Mouse (Mus musculus) limb, embryonic 15.5 days (tissue): Measurements from ENCODE around the gene Riok2. TPM values are rescaled to one million over a fixed set of nuclear protein-coding genes. Genes with fewer than 3 reads are reported as not detected.

ENCODE experiments used
- ATAC-seq: fragments of 200-750 bp; cut with Nextera tagmentation; 2 replicates; pipeline ENCODE4 v1.8.0; 2017; ENCODE audit warnings: low read depth, moderate TSS enrichment; ENCODE audit not compliant: insufficient number of reproducible peaks, low FRiP score, low TSS enrichment
- H3K27ac ChIP-seq: fragments of 300-500 bp; sonication (generic); 2 replicates; pipeline ENCODE4 v1.5.1; 2015; ENCODE audit warnings: moderate library complexity, mild to moderate bottlenecking, inconsistent platforms
- H3K27me3 ChIP-seq: fragments of 300-500 bp; sonication (generic); 2 replicates; pipeline ENCODE4 v1.6.1; 2015; ENCODE audit warnings: inconsistent platforms
- H3K36me3 ChIP-seq: fragments of 300-500 bp; sonication (generic); 2 replicates; pipeline ENCODE4 v1.6.1; 2015; ENCODE audit warnings: inconsistent platforms
- H3K4me1 ChIP-seq: fragments of 300-500 bp; sonication (generic); 2 replicates; pipeline ENCODE4 v1.6.1; 2015; ENCODE audit warnings: inconsistent platforms
- H3K4me2 ChIP-seq: fragments of 300-500 bp; sonication (generic); 2 replicates; pipeline ENCODE4 v1.6.1; 2015; ENCODE audit warnings: mild to moderate bottlenecking, inconsistent platforms
- H3K4me3 ChIP-seq: fragments of 300-500 bp; sonication (generic); 2 replicates; pipeline ENCODE4 v1.5.1; 2015; ENCODE audit warnings: mild to moderate bottlenecking, inconsistent platforms
- H3K9ac ChIP-seq: fragments of 300-500 bp; sonication (generic); 2 replicates; pipeline ENCODE4 v1.6.1; 2015; ENCODE audit warnings: inconsistent platforms
- H3K9me3 ChIP-seq: fragments of 300-500 bp; sonication (generic); 2 replicates; pipeline ENCODE4 v1.6.1; 2016; ENCODE audit warnings: inconsistent platforms
- WGBS: fragments of 180-500 bp; shearing (Covaris S2); methylation state at CpG from one replicate; pipeline ENCODE4 v1.1.7; 2015; 5-methylcytosine and 5-hydroxymethylcytosine counted together
- polyA plus RNA-seq: library from polyadenylated mRNA; unstranded; fragments of >200 nt; fragmentation: Nextera tagmentation; extraction: Ambion mirVana; gene quantifications from 2 replicates; pipeline ENCODE4 v1.2.1, GENCODE M21; 2015

The Riok2 gene
- polyA plus RNA-seq, 1 experiment from 2014 or later: 25.4 TPM

DNA sequence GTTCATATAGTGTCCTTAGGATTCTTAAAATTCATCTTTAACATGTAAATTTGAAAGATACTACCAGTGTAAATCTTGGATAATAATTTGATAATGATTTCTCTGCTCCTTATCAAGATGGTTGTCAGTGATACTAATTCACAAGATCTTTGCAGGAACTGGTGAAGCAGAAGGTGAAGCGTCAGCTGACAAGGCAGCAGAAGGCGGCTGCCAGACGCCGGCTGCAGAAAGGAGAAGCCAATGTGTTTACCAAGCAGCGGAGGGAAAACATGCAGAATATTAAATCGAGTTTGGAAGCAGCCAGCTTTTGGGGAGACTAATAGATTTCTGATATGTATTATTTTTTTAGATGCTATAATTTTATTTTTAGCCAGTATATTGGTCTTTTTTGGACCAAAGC, 19.2 kb downstream of the Riok2 start:
- H3K4me1 ChIP-seq: no peaks in the 10 kb centered on the region
- H3K27ac ChIP-seq: no peak overlapping the region
- no peak overlapping the region for H3K4me2 ChIP-seq
- WGBS: 88% methylated on average over 6 of the region's 6 CpGs
- ATAC-seq: no peak
- no peaks in the 10 kb centered on the region for H3K27me3 ChIP-seq
- no peak overlapping the region for H3K4me3 ChIP-seq
- no peak overlapping the region for H3K9ac ChIP-seq
- H3K36me3 ChIP-seq: peaks cover 24% of the 10 kb centered on the region
- H3K9me3 ChIP-seq: no peaks in the 10 kb centered on the region

DNA sequence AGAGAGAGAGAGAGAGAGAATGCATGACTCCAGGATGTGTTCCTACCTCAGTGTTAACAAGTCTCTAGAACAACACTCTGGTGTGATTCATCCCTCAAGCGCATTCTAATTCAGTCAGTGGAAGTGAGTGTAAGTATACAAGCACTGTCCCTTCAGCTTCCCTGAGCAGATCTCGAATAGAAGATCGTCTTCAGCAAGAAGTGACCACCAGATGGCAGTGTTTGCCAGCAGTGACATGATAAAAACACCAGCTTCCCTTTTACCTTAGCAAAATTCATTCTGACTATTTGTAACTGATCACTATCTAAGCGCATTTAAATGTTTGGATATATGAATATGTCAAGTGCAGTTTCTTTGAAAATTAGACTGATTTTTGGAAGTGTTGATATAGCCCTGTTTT, 20.2 kb downstream of the Riok2 start:
- no peak for ATAC-seq
- Histone ChIP-seq H3K27ac (no peak overlapping the region), H3K4me1 (no peaks in the 10 kb centered on the region), H3K36me3 (peaks cover 18% of the 10 kb centered on the region), H3K4me2 (no peak overlapping the region), H3K27me3 (no peaks in the 10 kb centered on the region), H3K4me3 (no peak overlapping the region), H3K9ac (no peak overlapping the region), H3K9me3 (no peaks in the 10 kb centered on the region)
- 33% methylated on average over 4 of the region's 4 CpGs for WGBS

DNA sequence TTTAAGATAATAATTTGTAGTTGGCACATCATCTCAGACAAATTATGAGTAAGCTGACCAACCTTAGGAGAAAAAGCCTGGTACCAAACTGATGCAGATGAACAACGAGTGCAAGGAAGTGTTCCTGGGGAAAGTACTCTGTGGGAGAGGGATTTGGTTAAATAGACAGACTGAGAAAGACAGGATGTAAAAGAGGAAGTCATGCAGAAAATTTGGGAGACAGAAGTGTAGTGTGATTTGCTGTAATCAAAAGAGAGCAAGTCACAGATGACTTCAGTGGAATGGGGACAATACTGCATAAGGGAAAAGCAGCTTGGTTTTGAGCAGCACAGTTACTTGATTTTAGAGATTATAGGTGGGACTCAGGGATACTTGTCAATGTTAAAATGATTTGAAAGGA, 22.8 kb downstream of the Riok2 start:
- no peak overlapping the region for H3K4me2 ChIP-seq
- H3K4me1 ChIP-seq: peaks cover 2% of the 10 kb centered on the region; the same call in 1 of the 2 replicates
- H3K4me3 ChIP-seq: no peak overlapping the region
- no peaks in the 10 kb centered on the region for H3K27me3 ChIP-seq
- no peaks in the 10 kb centered on the region for H3K9me3 ChIP-seq
- no peak overlapping the region for H3K9ac ChIP-seq
- peaks cover 7% of the 10 kb centered on the region for H3K36me3 ChIP-seq
- 73% methylated on average over 1 of the region's 1 CpGs for WGBS
- no peak for ATAC-seq
- no peak overlapping the region for H3K27ac ChIP-seq

DNA sequence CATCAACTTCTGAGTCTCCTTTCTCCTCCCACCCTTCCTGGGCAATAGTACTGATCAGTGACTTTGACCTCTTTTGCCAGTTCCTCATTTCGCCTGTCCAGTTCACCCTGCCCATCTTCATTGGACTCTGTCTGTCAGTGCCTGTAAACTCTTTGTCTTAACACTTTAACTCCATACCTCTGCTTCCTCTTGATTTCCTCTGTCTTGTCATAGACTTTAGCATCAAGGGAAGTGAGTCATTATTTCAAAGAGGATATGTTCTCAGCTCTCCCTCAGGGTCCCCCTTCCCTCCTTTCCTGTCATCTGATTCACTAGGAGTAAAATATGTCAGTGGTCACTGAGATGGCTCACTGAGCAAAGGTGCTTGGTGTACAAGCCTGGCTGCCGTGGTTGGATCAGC, 24.6 kb downstream of the Riok2 start:
- no peak for ATAC-seq
- H3K4me1 ChIP-seq: peaks cover 15% of the 10 kb centered on the region; the same call in 1 of the 2 replicates
- WGBS: 71% methylated on average over 2 of the region's 2 CpGs
- H3K27me3 ChIP-seq: no peaks in the 10 kb centered on the region
- no peak overlapping the region for H3K9ac ChIP-seq
- H3K4me2 ChIP-seq: no peak overlapping the region
- peaks cover 5% of the 10 kb centered on the region; the same call in 1 of the 2 replicates for H3K36me3 ChIP-seq
- H3K9me3 ChIP-seq: no peaks in the 10 kb centered on the region
- H3K4me3 ChIP-seq: no peak overlapping the region
- H3K27ac ChIP-seq: no peak overlapping the region

DNA sequence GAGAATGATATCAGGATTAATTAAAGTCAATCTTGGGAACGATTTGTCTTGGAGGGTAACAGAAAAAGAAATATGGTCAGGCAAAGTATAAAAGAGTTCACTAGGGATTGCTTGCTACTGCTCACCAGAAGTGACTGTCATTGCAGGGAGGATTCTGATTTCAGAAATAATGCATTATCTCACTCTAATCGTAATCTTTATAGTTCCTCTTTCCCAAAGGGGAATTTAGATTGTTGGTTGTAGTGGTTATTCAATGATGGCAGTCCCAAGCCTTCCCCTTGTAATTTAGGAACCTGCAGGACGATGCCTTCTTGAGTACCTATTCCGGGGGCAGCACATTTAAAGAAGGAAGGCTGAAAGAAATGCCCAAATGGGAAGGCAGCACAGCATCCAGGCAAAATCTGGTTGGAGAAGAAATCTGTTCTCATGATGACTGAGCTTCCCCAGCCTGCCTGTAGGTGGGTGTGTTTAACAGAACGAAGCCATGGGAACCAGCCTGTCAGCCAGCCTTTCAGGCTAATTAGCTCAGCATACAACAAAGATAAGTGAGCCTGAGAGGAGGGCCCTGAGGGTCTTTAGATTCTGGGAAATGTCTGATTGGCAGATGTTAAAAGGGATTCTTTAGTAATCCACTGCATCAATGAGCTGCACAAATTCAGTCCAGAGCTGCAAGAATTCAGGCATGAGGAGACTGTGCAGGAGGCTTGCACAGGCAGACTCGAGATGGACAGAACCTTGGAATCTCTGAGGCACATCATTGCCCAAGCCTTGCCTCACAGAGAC, 28.3 kb downstream of the Riok2 start, which contains the start of gene Lix1:
Lix1 (plus strand) TSS at position 451 of the 783 bp plus-strand sequence.
- WGBS: 21% methylated on average over 6 of the region's 6 CpGs
- Histone ChIP-seq H3K27ac (peak within 1 kb of the TSS; percentile 78), H3K36me3 (no peaks in the 10 kb centered on the region), H3K9me3 (no peaks in the 10 kb centered on the region), H3K4me2 (peak within 1 kb of the TSS; percentile 19; the same call in 1 of the 2 replicates), H3K9ac (no peak within 1 kb of the TSS), H3K4me1 (peaks cover 26% of the 10 kb centered on the region), H3K27me3 (no peaks in the 10 kb centered on the region), H3K4me3 (peak within 1 kb of the TSS; percentile 16)
- peak; percentile 68; the same call in 1 of the 2 replicates for ATAC-seq

DNA sequence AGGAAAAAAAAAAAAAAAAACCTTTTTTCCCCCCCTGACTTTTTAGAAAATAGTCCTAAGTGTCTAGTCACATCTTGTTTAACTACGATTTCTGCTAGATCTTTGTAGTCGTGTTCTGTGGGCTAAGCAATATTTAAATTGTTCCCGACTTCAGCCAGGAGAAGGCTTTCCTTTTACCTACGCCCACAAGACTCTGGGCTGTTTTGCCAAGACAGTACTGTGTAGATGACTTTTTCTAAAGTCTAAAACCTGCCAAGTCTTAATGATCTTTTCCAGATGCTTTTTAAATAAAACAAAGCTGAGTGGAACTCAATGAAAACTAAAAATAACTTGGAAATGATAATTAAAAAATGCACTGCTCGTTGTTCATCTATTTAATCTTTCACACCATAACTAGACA, 28.9 kb downstream of the Riok2 start:
- Histone ChIP-seq H3K4me3 (peak overlapping the region; percentile 16), H3K27me3 (no peaks in the 10 kb centered on the region), H3K27ac (peak overlapping the region; percentile 78), H3K36me3 (no peaks in the 10 kb centered on the region), H3K9me3 (no peaks in the 10 kb centered on the region), H3K9ac (no peak overlapping the region), H3K4me2 (peak overlapping the region; percentile 19; the same call in 1 of the 2 replicates), H3K4me1 (peaks cover 26% of the 10 kb centered on the region)
- 16% methylated on average over 5 of the region's 5 CpGs for WGBS
- peak; percentile 71; the same call in 1 of the 2 replicates for ATAC-seq

DNA sequence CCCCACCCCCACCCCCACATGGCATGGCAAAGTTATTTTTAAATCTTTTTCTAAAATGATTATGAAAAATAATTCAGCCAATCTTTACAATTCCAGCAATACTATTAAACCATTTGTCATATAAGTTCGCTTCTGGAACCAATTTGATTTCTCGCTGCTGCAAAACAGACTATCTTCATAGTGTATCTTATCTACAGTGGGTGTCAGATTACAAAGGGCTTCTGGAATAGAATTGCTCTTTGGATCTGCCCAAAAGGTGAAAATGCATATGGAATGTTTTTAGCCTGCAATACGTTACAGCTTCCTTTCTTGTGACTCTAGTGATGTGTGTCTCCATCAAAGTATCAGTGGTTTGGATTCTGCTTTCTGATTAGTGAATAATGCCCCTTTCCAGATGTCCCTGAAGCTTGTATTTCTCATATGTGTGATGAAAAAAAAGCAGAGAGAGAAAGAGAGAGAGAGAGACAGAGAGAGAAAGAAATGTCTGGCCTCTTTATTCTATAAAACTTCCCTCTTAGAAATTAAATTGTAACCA, 29.5 kb downstream of the Riok2 start:
- no peak overlapping the region for H3K4me3 ChIP-seq
- WGBS: 9% methylated on average over 3 of the region's 3 CpGs
- H3K9me3 ChIP-seq: no peaks in the 10 kb centered on the region
- no peak overlapping the region for H3K4me2 ChIP-seq
- ATAC-seq: no peak
- no peak overlapping the region for H3K9ac ChIP-seq
- peaks cover 30% of the 10 kb centered on the region for H3K4me1 ChIP-seq
- H3K27me3 ChIP-seq: no peaks in the 10 kb centered on the region
- no peaks in the 10 kb centered on the region for H3K36me3 ChIP-seq
- peak overlapping the region; percentile 38; the same call in 1 of the 2 replicates for H3K27ac ChIP-seq

DNA sequence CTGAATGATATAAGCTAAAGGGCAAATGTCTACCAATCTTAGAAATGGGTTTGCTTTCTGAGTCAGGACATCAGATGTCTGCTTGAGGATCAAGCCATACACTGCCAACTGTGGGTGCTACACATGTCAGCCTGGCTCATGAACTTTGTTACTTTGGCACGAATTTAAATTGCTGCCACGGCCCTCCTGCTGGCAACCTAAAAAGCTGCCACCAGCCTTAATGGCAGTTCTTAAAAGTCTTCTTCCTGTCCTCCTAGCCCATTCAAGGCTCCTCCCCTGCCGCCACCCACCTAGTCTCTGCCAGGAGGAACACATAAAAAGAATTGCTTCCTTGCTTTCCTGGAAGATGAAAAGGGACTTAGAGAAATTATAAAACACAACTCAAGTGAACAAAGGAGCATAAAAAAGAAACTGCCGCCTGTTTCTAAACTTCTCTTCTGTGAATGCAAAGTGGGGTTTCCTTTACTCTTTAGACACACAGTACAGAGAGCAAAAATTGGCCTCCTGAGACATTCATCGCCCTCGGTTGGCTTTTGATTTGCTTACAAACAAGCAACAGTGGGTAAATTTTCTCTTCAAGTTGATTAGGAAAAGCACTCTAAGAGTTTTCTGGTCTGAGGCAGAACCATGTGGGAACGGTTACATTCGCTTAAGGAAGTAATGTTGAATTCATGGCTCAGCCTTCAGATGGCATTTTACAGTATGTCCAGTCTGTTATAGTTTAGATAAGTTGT, 30.9 kb downstream of the Riok2 start:
- Histone ChIP-seq H3K9ac (no peak overlapping the region), H3K27me3 (no peaks in the 10 kb centered on the region)

DNA sequence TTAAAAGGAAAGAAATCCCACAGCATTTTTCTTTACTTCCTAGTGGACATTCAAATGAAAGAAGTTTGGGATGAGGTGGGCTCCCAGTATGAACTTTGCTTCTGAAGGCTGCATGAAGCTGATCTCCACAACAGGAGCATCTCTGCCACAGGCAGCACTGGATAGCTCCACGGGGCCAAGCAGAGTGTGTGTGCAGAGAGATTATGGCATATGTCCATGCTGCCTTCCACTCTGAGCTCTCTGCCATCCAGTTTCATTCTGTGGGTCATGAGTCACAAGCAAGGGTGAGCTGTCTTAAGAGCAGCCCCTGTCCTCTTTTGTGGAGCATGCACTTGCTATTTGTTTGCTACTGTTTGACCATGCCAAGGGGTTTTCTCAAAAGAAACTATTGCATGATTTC, 31.5 kb downstream of the Riok2 start:
- ATAC-seq: no peak
- Histone ChIP-seq H3K4me2 (no peak overlapping the region), H3K9me3 (no peaks in the 10 kb centered on the region), H3K36me3 (no peaks in the 10 kb centered on the region), H3K4me3 (no peak overlapping the region), H3K27me3 (no peaks in the 10 kb centered on the region), H3K4me1 (peaks cover 38% of the 10 kb centered on the region), H3K9ac (no peak overlapping the region), H3K27ac (no peak overlapping the region)
- WGBS: 23% methylated on average over 1 of the region's 1 CpGs

More for the DNA sequence above, 30.9 kb downstream of the Riok2 start:
- WGBS: 20% methylated on average over 8 of the region's 8 CpGs
- no peak overlapping the region for H3K4me3 ChIP-seq
- H3K36me3 ChIP-seq: no peaks in the 10 kb centered on the region
- peak overlapping the region; percentile 35 for H3K27ac ChIP-seq
- ATAC-seq: no peak
- H3K9me3 ChIP-seq: no peaks in the 10 kb centered on the region
- H3K4me2 ChIP-seq: no peak overlapping the region
- peaks cover 38% of the 10 kb centered on the region for H3K4me1 ChIP-seq

DNA sequence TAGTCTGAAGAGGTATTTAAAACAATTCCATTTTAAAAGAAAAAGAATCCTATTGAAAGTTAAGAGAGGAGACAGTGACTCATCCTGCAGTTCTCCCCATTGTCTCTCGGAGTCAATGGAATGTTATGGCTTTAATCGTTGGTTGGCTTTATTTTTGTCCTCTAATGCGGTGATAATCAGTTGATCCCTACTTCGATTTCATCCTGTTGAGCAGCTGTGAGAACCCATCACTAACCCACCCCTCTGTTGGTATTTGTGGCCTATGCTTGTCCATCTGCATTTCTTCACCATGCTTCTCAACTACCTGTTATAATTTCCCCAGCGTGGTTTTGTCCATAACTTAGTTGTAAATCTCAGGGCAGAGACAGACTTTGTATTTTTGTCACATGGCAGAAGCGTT, 34.0 kb downstream of the Riok2 start:
- Histone ChIP-seq H3K4me3 (no peak overlapping the region), H3K36me3 (no peaks in the 10 kb centered on the region), H3K4me1 (peaks cover 26% of the 10 kb centered on the region), H3K4me2 (no peak overlapping the region), H3K9me3 (no peaks in the 10 kb centered on the region), H3K27ac (no peak overlapping the region), H3K9ac (no peak overlapping the region), H3K27me3 (no peaks in the 10 kb centered on the region)
- WGBS: 41% methylated on average over 6 of the region's 6 CpGs
- ATAC-seq: no peak

DNA sequence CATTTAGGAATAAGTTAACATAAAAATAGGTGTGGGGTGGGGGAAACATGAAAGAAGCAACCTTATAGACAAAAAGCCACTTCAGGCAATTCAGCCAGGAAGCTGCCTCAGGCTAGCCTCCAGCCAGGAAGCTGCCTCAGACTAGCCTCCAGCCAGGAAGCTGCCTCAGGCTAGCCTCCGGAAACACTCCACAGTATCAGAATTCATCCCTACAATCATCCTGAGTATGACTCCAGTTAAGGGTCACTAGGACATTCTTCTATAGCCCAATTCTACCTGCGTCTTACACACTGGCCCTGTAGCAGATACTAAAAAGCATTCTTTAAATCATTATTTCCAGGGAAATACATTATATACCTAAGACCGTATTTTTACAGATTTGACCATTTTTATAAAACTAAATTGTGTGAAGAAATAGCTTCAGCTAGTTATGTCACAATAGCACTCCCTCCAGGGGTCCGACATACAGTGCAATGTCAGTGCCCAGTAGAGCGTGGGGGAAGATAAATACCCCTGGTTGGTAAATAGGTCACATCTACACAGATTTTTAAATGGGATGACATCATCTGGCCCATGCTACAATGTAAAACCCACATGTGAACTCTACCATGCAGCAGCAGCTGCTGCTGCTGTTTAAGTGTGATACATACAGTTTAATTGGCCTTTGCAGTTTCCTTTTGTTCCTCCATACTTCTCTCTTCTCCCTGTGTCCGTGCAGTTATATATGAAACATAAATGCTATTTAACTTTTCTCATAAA, 34.8 kb downstream of the Riok2 start:
- Histone ChIP-seq H3K36me3 (no peaks in the 10 kb centered on the region), H3K27me3 (no peaks in the 10 kb centered on the region), H3K4me1 (peaks cover 23% of the 10 kb centered on the region), H3K9me3 (no peaks in the 10 kb centered on the region), H3K4me3 (no peak overlapping the region), H3K4me2 (no peak overlapping the region), H3K27ac (no peak overlapping the region), H3K9ac (no peak overlapping the region)
- ATAC-seq: no peak
- WGBS: 62% methylated on average over 6 of the region's 6 CpGs
